Mouse (Mus musculus) thymus, postnatal 0 days (tissue): Measurements from ENCODE around the gene Mob3b. TPM values are rescaled to one million over a fixed set of nuclear protein-coding genes. Genes with fewer than 3 reads are reported as not detected.

Experiments
- DNase-seq: peaks from one replicate; pipeline ENCODE4 v3.0.0-alpha.2; 2015; ENCODE audit warnings: low spot score
- polyA plus RNA-seq: library from polyadenylated mRNA; unstranded; fragments of >200 nt; fragmentation: Nextera tagmentation; extraction: Ambion mirVana; gene quantifications from 2 replicates; pipeline ENCODE4 v1.2.1, GENCODE M21; 2015

Gene Mob3b
- polyA plus RNA-seq, 1 experiment from 2014 or later = 6.2 TPM

DNA sequence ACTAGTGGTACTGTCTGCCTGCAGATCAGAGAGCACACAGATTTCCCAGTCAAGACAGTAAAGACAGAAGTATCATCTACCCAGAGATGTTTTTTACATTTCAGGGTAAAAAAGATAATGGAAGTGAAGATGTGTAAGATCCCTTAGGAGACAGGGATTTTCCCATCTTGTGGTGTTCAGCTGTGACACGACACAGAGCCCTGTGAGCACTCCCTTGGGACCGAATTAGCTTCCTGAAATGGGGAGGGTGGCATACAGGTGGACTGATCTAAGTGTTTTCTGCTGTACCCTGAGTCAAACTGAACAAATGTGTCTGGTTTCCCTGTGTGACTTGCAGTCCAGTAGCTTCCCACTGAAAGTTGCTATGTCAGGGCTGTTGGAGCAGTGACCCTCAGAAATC is 42.3 kb downstream of the Mob3b start:
- DNase-seq = no peak

DNA sequence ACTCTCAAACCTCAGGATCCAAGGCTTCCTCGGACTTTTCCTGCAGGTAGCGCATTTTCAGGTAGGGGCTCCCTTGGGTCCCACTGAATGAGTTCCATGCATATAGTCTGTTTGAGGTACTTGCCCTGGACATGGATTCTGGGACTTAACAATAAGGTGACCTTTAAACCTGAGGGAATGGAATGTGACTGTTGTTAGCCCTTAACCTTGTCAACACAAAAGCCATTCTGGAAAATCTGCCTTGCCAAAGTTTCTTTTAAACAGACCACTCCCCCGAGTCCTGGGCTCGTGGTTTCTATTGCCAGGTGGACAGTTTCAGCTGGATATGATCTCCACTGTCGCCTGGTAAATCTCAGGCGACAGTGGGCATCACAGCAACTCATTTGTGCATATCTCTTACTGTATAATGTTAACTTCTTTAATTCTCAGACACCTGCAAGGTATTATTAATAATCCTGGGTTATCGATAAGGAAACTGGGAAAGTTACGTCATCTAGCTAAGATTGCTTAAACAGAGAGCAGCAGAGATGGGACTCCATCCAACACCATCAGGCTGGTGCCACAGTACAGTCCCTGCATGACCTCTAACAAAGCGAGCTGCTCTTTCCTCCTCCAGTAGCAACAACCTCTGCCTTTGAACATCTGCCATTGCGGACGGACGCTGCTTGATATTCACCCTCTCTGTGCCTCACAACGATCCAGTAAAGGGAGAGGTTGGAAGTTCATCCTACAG is 43.6 kb downstream of the Mob3b start:
- DNase-seq = no peak

DNA sequence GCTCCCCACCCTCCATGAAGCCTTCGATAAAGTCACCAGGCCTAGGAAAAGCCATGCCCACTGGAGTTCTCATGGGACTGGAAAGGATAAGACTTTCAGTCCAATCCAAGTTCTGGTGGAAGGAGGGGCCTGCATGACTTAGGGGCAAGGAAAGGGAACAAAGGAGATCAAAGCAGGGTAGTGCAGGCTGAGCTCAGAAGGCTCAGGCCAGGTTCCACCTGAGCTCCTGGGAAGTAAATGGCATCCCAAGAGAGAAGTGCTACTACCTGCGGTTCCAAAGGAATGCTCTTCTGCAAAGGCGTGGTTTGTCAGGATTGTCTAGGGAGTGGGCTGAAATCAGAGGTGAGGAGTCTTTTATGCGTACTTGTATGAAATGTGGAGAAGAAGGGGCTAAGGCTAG is 44.8 kb downstream of the Mob3b start:
- no peak for DNase-seq

DNA sequence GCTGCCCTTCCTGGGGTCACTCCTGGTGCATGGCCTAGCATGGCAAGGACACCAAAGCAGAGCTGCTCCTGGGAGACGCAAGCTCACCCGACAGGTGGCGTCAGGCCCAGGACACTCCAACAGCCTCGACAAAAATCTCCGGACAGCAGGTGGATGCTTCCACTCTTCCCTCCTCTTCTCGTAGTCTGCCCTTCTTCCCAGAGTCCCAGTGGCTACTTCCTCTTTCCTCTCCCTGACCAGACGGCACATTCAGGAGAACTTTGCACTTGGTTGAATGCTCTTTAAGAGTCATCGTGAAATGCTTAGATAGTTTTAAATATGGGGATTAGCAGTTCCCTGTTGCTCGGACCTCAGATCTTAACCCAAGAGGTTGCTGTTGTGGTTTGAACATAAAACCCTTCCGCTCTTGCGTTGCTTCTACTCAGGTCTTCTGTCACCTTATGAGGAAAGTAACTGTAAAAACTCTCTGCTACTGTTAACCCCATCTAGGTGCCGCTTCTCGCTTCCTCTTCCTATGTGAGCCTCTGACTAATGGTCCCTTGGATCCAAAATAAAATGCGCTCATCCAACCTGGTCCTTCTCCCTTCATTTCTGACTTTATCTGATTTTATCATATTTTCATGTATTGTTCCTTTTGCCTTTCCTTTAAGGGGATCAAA is 52.0 kb downstream of the Mob3b start:
- DNase-seq = no peak

DNA sequence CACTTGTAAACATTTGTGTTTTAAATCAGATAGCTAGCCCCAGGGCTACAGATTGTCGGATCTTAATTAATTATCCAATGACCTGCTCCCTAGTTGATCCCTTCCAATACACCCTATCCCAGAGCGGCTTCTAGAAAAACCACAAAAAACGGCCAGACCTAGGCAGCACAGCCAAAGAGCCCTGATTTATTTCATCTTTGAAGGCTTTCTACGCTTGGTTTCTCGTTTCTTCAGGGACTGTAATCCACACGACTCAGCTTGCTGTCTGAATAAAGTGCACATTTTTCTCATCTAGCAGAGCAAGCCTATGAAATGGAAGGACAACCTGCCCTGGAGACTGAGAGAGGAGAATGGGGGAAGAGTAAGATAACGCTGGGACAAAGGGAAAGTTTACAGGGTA is 56.1 kb downstream of the Mob3b start:
- no peak for DNase-seq

DNA sequence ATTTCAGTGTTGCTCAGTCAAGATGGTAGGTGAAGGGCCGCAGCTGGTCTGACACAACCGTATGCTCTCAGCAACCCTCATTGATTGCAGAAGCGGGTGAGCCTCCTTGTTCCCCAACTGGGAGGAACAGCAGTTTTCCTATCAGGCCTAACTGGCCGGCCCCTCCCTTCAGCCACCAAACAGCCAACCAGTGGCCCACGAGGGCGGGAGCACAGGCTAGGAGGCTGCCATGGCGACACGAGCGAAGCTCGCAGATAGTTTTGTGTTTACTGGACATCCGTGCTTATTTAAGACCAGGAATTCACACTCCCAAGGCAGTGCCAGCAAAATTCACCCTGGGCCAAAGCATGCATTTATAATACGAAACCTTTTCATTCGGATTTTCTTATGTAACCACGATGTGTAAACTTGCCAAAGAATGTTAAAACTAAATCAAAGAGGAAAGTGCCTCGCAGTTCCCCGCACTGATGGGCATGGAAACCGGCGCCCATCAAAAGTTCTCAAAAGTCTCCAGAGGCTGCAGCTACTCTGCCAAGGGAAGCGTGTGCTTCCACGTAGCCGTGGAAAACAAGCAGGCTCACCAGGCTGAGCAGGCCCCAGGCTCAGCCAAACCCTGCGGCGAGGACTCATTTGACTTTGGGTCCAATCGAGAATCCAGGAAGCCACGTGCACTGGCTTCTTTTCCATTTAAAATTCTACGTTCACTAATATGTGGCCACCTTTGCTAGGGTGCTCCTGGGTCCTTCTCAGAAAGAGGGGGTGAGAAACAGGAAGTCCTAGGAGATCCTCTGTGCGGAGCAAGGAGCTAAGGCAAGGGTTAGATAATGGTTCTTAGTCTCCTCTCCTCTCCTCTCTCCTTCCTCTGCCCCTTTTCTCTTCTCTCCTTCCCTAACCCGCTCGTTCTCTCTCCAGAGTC is 57.2 kb downstream of the Mob3b start:
- DNase-seq = peak; percentile 37

DNA sequence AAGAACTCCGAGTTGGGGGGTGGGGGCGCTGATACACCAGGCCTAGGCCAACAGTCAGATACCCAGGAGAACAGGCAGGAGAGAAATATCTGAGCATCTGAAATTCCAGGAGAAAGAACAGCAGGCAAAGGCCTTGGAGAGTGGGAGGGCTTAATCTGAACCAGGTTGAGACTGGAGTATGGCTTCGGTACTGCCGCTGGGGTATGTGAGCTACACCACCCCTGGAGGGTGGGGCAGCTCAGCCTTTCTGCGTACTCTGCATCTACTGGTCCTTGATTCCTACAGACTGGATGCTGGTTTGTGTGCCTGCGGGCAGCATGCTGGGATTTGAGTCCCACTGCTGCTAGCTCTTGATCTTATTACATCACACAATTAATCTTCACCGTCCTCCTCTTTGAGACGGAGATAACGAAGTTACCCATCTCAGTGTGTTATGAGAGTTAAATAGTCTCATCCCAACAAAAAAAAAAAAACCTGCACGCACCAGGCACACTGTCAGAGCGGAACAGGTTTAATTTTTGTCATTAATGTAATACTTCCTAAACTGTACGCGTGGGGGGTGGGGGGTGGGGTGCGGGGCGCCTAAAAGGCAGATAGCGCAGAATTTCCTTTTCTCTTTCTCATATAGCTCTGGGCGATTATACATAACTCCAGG is 57.9 kb downstream of the Mob3b start:
- no peak for DNase-seq

DNA sequence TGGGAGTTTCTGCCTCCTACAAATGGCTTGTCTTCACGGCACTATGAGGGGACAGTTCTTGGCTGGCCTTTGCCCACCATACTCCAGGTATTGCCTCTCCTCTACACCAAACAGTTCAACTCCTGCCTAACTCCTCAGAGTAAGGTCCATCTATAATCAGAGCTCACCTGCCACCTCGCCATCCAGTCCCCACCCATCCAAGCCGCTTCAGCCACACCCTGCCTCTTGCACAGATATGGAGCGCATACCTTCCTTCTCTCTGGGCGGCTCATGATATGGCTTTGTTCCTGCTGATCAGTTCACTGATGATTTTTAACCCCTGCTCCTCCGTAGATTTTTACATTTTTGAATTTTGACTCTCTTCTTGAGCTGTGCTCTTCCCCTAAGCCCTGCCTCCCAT is 58.7 kb downstream of the Mob3b start:
- DNase-seq = no peak

DNA sequence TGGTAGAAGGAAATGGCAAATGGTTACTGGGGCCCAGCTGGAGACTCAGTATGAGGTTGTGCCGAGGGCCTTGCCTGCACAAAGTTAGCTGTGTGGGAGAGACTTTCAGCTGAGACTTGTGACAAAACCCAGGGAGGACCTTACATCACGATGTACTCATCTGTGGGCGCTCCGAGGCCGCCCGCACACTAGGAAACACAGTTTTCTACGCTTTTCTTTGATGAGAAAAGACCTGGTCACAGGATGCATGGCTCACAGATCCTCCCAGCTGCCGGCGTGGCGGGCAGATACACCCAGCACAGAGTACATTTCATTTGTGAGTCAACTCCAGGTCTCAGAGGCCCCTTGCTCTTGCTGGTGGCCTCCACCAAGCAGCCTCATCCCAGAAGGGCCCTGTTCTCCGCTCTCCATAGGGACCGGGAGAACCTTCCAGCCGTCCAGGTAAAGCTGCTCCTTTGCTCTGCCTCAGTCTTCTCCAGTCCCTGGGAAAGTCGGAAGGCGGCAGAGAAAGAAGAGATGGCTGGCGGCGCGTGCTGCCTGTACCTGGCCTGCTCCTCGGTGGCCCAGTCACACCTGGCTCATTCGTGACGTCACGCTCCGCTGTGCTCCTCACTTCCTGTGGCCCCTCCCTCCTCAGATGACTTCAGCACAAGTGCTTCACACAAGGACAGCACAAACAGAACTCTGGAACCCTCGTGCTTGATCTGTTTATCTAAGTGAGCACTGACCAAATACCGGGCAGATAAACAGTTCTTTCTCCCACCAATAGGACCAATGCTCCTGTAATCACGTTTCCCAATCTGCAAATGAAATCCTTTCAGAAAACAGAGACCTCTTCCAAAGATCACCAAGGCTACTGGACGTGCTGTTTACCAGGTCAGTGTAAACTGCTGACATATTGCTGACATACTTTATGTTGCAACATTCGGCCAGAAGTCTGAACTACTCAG is 60.8 kb downstream of the Mob3b start:
- DNase-seq = peak; percentile 78

DNA sequence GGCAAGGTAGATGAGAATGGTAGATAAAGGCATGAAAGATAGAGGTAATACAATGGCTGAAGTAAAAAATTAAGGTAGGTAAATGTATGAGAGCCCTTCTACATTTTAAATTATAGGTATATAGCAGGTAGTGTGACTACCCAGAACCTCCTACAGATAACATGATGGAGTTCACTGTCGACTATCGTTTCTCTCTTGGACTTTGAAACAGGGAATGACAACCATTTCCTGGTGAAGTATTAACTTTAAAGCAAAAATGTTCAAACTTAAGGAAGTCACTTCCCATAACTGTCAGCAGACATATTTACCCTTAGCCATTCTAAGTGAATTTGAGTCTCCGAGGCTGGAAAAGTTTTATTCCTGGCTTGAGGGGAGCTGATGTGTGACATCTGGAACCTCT is 64.8 kb downstream of the Mob3b start:
- DNase-seq = no peak

DNA sequence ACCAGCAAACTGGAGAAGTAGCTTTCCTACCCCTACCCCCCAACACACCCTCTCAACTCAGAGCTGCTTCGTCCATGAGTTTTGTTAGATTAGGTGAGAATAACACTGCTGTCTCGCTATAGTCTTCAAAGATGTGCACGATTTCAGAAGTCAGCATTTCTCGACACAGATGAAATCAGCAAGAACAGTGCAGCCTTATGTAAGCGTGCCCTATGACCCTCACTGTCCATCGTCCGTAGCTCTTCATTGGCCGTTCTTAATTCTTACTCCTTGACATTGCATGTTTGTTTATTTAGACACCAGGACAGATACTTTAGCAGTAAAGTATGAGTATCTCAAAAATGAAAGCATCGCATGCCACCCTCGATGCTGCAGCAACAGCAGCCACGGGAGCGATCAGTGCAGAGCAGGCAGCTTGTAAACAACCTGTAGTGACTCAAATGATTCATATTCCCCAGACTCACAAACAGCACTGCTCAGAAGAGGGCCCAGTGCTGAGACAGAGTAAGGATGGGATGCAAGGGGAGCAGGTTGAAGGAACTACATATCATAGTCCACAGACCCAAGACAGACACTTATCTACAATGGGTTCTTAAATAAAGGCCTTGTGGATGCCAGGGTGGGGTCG is 66.0 kb downstream of the Mob3b start:
- no peak for DNase-seq

DNA sequence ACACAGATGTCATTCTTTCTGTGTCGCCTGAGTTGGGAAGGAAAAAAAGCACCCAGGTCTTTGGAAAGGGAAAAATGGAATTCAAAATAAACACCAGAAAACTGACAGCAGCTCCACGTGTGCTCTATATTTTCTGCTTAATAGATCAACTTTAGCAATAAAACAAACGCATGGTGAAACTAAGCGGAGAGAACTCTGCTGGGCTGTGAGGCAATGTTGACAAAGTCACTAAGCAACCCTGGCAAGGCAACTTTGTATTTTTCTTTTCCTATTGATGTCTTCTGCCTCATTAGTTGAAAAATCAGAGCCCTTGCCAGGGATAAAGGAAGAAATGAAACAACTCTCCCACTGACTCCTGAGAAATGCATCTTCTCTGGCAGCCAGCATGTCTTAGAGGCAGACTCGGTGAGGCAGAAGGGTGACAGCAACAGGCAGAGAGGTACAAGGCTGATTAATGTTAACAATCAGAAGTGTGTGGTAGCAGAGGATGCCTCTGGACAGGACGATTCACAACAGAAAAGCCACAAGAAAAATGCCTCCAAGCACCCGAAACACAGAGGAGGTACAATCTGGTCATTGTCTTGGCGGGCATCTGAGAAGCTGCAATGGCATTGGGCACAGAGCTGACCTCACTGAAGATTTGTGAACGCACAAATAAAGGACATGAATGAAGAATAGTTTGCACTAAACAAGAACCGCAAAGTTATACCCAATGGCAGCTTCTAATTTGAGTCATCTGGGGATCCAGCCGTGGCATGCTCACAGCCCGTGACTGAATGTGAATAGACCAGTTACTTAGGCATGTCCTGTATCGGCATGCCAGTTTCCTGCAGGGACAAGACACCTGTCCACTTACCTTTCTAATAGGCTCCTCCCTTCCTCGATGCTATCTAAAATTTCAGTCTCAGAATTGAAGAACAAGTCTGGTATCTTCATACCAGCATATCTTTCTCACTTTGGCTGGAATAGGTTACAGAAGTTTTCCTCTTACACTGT is 67.7 kb downstream of the Mob3b start:
- no peak for DNase-seq

DNA sequence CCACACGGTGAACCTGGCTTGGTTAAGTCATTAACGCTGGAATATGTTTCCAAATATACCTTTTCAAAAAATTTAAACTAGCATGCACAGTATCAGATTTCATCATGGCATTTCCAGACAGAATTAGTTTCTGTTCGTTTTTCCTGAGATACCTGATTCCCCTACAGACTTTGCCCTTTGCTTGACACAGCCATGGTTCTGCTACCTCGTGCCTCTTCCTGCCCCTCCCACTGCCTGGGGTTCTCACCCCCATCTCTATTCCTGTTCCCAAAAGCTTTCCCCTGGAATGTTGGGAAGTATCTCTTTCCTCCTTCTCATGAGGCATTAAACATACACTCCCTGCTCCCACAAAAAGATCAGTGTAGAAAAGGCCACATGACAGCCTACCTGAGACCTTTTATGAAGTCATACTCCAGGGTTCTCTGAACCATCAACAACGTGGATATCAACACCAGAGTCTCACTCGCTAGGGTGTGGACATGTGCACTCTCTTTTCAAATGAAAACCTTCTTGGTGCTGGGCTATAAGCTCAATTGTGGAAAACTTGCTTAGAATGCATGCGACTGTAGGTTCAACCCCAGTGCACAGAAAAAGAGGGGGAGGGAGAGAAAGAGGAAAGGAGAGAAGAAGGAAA is 71.1 kb downstream of the Mob3b start:
- no peak for DNase-seq

DNA sequence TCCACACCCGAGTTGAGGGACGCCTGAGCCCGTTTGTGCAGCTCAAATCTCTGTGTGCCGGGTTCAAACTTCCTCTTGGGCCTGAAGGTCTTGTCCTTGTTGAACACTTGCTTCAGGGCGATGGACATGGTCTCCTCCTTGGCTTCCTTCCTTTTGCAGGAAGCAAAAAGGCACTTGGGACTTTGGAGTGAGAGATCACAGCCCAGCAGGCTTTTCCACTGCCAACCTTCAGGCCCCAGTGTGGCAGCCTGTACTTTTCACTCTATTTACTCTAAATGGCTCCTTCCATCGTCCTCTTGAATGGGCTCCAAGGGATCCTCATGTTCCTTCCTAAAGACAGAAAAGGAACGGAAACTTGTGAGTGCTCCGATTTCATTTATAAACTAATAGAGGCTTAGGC is 73.2 kb downstream of the Mob3b start:
- DNase-seq = no peak

DNA sequence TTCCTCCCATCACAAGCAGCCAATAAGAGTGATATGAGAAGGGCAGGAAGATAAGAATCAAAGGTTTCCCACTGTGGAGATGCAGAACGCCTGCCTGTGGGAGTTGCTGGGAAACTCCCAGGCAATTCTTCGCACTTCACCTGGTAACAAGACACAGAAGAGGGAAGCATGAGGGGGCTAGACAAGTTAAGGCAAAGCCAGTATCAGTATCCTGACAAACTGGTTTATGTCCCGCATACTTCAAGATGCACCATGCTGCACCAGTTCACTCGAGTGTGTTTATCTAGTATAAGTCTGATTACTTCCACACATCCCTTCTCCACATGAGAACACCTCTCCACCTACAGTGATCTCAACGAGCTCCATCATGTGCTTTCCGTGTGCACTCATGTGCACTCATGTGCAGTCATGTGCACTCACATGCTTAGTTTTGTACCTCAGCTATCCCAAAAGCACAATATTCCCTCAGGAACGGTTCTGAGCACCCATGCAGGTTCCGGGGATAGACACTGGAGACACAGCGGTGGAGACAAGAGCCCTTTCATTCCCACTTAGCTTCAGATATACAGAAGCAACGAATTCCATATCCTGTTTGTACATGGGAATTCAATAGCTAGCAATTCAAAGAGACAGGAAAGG is 74.7 kb downstream of the Mob3b start:
- DNase-seq = no peak

DNA sequence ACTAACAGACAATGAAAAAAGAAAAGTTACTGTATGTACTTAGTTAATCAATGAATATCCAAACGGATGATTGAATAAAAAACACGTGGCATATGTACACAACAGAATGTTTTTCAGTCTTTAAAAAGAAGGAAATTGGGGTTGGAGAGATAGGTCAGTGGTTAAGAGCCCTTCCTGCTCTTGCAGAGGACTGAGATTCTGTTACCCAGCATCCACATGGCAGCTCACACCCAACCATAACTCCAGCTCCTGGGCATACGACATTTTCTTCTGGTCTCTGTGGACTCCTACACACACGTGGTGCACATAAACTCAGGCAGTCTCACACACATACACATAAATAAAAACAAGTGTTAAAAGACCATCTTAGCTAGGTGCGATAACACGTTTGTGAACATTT is 77.0 kb downstream of the Mob3b start:
- no peak for DNase-seq

DNA sequence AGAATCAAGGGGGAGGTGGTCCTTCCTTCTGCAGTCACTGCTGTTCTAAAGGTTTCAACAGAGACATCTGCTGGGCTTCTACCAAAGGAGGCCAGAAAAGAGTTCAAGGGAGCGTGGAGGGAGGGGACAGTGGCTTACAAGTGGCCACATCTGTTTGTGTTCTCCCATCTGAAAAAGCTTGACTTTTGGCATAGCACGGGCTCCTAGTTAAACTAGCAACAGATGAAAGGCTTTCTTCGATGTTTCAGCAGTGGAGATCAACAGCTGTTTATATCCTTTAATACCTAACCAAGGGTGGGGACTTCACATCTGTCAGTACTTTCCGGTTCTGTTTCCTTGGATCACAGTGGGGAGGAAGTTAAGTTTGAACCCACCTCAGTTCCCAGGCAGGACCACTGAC is 88.5 kb downstream of the Mob3b start:
- no peak for DNase-seq

DNA sequence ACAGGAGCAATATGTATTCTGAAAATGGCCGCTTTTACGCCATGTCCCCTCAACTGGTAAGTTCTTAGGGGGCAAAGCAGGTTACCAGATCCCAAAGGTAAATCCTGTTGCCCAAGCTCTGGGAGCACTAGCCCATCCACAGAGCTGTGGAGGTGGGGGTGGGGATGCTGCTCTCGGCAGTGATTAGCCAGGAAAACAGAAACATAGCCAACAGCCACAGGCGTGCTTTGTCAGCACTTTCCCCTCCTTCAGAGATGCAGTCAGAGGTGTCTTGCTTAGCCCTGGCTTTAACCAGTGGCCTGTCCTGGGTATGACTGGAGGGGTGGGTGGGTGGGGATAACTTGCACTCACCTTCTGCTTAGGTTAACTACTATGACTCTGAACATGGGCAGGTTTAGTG is 91.1 kb downstream of the Mob3b start:
- no peak for DNase-seq
